Mouse (Mus musculus) CH12.LX (cell line): ENCODE data around the gene Farp1. TPM values are rescaled to one million over a fixed set of nuclear protein-coding genes. Genes with fewer than 3 reads are reported as not detected.

Source experiments
- DNase-seq: peaks from one replicate; pipeline ENCODE4 v3.0.0-alpha.2; 2013; ENCODE audit errors: extremely low read depth
- H3K27ac ChIP-seq: 2 replicates; pipeline ENCODE4 v1.5.1; 2012; ENCODE audit warnings: low read depth, mild to moderate bottlenecking, control low read depth, moderate library complexity; ENCODE audit not compliant: insufficient read depth
- H3K27me3 ChIP-seq: replicated peaks from 2 replicates; pipeline ENCODE3; 2012; ENCODE audit warnings: inconsistent platforms
- H3K36me3 ChIP-seq, 2 experiments: replicated peaks in 1 of 2; 2 replicates each; pipeline versions ENCODE3 to v1.6.1; 2012; ENCODE audit warnings: inconsistent platforms in 1 of 2, low read length in 1 of 2, mild to moderate bottlenecking in 1 of 2, mixed read lengths in 1 of 2, moderate library complexity in 1 of 2; ENCODE audit not compliant: control insufficient read depth in 1 of 2, insufficient read depth in 1 of 2
- H3K4me1 ChIP-seq, 2 experiments: 2 replicates each; pipeline ENCODE4 v1.6.1; 2012; ENCODE audit warnings: inconsistent platforms in 1 of 2, moderate library complexity in 1 of 2; ENCODE audit not compliant: insufficient read depth in 2 of 2, control insufficient read depth in 1 of 2
- H3K4me2 ChIP-seq: 2 replicates; pipeline ENCODE4 v1.6.1; 2012; ENCODE audit warnings: low read depth, mild to moderate bottlenecking, control low read depth; ENCODE audit not compliant: poor library complexity, insufficient read depth, severe bottlenecking
- H3K4me3 ChIP-seq, 3 experiments: fragments of 150-350 bp in 1 of 3; sonication (generic) in 1 of 3; replicated peaks in 1 of 3; 2 replicates each; pipeline versions ENCODE3 to v1.5.1; 2011 to 2012; ENCODE audit warnings: low read depth in 2 of 3, low read length in 2 of 3, mild to moderate bottlenecking in 2 of 3, moderate library complexity in 2 of 3, control low read depth in 1 of 3, improper control_type of control experiment in 1 of 3, inconsistent platforms in 1 of 3, mixed read lengths in 1 of 3; ENCODE audit not compliant: poor library complexity in 1 of 3
- H3K79me2 ChIP-seq: replicated peaks from 2 replicates; pipeline ENCODE4 v1.6.1; 2012; ENCODE audit warnings: mild to moderate bottlenecking, moderate library complexity; ENCODE audit not compliant: control insufficient read depth, poor library complexity, insufficient read depth, severe bottlenecking; ENCODE audit errors: extremely low read depth
- H3K9ac ChIP-seq: 2 replicates; pipeline ENCODE4 v1.6.1; 2012; ENCODE audit warnings: low read depth, mild to moderate bottlenecking, control low read depth, moderate library complexity; ENCODE audit not compliant: insufficient read depth
- H3K9me3 ChIP-seq: replicated peaks from 2 replicates; pipeline ENCODE3; 2012; ENCODE audit warnings: low read length, inconsistent platforms, mixed read lengths
- CHD1 ChIP-seq: IDR thresholded peaks from 2 replicates; pipeline ENCODE4 v1.6.1; 2012; ENCODE audit warnings: low read depth, low read length, improper control_type of control experiment, inconsistent platforms
- CHD2 ChIP-seq: IDR thresholded peaks from 2 replicates; pipeline ENCODE4 v1.6.1; 2011; ENCODE audit warnings: low read length, improper control_type of control experiment
- CTCF ChIP-seq, 2 experiments: IDR thresholded peaks in 1 of 2; conservative IDR thresholded peaks in 1 of 2; 2 replicates each; pipeline ENCODE4 v1.5.1; 2011 to 2012; ENCODE audit warnings: low read depth in 2 of 2, low read length in 2 of 2, improper control_type of control experiment in 1 of 2, inconsistent platforms in 1 of 2, mild to moderate bottlenecking in 1 of 2, moderate library complexity in 1 of 2
- ELF1 ChIP-seq: IDR thresholded peaks from 2 replicates; pipeline ENCODE4 v1.6.1; 2014; ENCODE audit warnings: low read depth, mild to moderate bottlenecking, inconsistent platforms, low read length, improper control_type of control experiment
- ETS1 ChIP-seq: conservative IDR thresholded peaks from 2 replicates; pipeline ENCODE4 v1.6.1; 2012; ENCODE audit warnings: low read depth, mild to moderate bottlenecking, inconsistent platforms, low read length, improper control_type of control experiment, moderate library complexity
- IRF4 ChIP-seq: IDR thresholded peaks from 2 replicates; pipeline ENCODE4 v1.6.1; 2014; ENCODE audit warnings: low read depth, mild to moderate bottlenecking, inconsistent platforms, low read length, improper control_type of control experiment
- JUND ChIP-seq: conservative IDR thresholded peaks from 2 replicates; pipeline ENCODE4 v1.6.1; 2011; ENCODE audit warnings: low read depth, low read length, improper control_type of control experiment
- MXI1 ChIP-seq: IDR thresholded peaks from 2 replicates; pipeline ENCODE4 v1.6.1; 2011; ENCODE audit warnings: mild to moderate bottlenecking, low read depth, low read length, improper control_type of control experiment
- MYC ChIP-seq: IDR thresholded peaks from 2 replicates; pipeline ENCODE4 v1.6.1; 2011; ENCODE audit warnings: low read depth, mild to moderate bottlenecking, improper control_type of control experiment, low read length
- NELFE ChIP-seq: IDR thresholded peaks from 2 replicates; pipeline ENCODE4 v1.6.1; 2011; ENCODE audit warnings: low read depth, low read length, improper control_type of control experiment
- PAX5 ChIP-seq: IDR thresholded peaks from 2 replicates; pipeline ENCODE4 v1.6.1; 2012; ENCODE audit warnings: low read length, inconsistent platforms, mixed read lengths
- RAD21 ChIP-seq: IDR thresholded peaks from 2 replicates; pipeline ENCODE4 v1.6.1; 2011; ENCODE audit warnings: low read depth, mild to moderate bottlenecking, low read length, improper control_type of control experiment, moderate library complexity
- RCOR1 ChIP-seq: conservative IDR thresholded peaks from 2 replicates; pipeline ENCODE4 v1.6.1; 2012; ENCODE audit warnings: low read depth, mild to moderate bottlenecking, inconsistent platforms, low read length, improper control_type of control experiment
- SIN3A ChIP-seq: IDR thresholded peaks from 2 replicates; pipeline ENCODE4 v1.6.1; 2012; ENCODE audit warnings: low read length, improper control_type of control experiment, inconsistent platforms
- SMC3 ChIP-seq: IDR thresholded peaks from 2 replicates; pipeline ENCODE4 v1.6.1; 2011; ENCODE audit warnings: low read depth, low read length, improper control_type of control experiment
- USF2 ChIP-seq: conservative IDR thresholded peaks from 2 replicates; pipeline ENCODE4 v1.6.1; 2011; ENCODE audit warnings: low read depth, low read length, improper control_type of control experiment
- ZNF384 ChIP-seq: IDR thresholded peaks from 2 replicates; pipeline ENCODE4 v1.6.1; 2012; ENCODE audit warnings: low read depth, low read length, improper control_type of control experiment, inconsistent platforms
- dilution Hi-C: fragments of 300-500 bp; cut with MboI; formaldehyde crosslinking; loops from 2 replicates; pipeline ENCODE4 v1.14.3; 2020; ENCODE audit warnings: low sequenced_read_pairs; ENCODE audit not compliant: extremely low pct_unique_long_range_greater_than_20kb, extremely low pct_ligation_motif_present
- in situ Hi-C: fragments of 300-500 bp; cut with MboI; formaldehyde crosslinking; loops from 3 replicates; pipeline ENCODE4 v1.14.3; 2019; ENCODE audit warnings: low sequenced_read_pairs, low pct_ligation_motif_present, low pct_unique_long_range_greater_than_20kb, mixed read lengths
- polyA plus RNA-seq: library from polyadenylated mRNA; unstranded; fragments of >175 nt; gene quantifications from 2 replicates; pipeline ENCODE4 v1.2.1, GENCODE M21; 2012; ENCODE audit warnings: low read depth; ENCODE audit not compliant: insufficient read length
- total RNA-seq, 2 experiments: library from RNA; depleted of rRNA; stranded (reverse); fragments of 300-350 nt in 1 of 2; fragments of >200 nt in 1 of 2; gene quantifications; 2 replicates each; pipeline ENCODE4 v1.2.3; 2012 to 2014

Farp1 gene
- total and polyA plus RNA-seq, 3 experiments = 2.4 to 10.3 (median 2.5) TPM

GRCm38 (mm10) chr14:121022403-121022802 is 12.6 kb upstream of the Farp1 start:
- TF ChIP-seq SMC3 (no peak), PAX5 (no peak), SIN3A (no peak), CTCF (conservative IDR thresholded peaks at IDR 0.05 in 1 of 2, IDR thresholded peaks at IDR 0.05 in 1 of 2; ENCODE audit: low read depth in 2 of 2, low read length in 2 of 2) (no peak), ELF1 (no peak)
- TF ChIP-seq, all 38 proteins: peak for 0
- no peaks in the 10 kb centered on the region for H3K27me3 ChIP-seq
- dilution Hi-C loops = no loop called here

DNA sequence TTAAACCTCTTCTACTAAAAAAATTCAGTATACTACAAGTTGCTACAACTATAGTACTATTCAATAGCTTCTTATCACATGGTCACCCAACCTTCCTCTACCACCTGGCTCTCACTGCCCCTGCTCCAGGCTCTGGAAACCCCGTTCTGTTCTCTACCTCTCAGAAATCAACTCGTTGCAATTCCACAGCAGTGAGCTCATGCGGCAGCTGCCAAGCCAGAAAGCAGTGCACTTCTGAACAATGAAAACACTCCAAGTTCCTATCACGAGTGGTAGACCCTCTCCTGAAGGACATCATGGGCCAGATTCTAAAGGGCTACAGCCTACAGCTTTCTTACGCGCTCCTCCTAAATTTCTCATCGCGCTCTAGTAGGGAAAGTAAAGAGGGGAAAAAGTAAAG is 9.6 kb upstream of the Farp1 start:
- Histone ChIP-seq H3K4me1 (peaks cover 5 to 9% of the 10 kb centered on the region in 2 experiments; a peak in 3 of 4 replicates), H3K9me3 (peaks cover 7% of the 10 kb centered on the region), H3K36me3 (no peaks in the 10 kb centered on the region), H3K4me2 (no peak overlapping the region), H3K9ac (no peak overlapping the region), H3K79me2 (no peaks in the 10 kb centered on the region), H3K27ac (no peak overlapping the region), H3K27me3 (no peaks in the 10 kb centered on the region), H3K4me3 (no peak overlapping the region)
- in situ Hi-C loops (no loop called here), dilution Hi-C loops (no loop called here)
- TF ChIP-seq ZNF384 (no peak), CHD1 (no peak), MXI1 (no peak), USF2 (no peak), CHD2 (no peak), IRF4 (no peak)
- DNase-seq = no peak

More at GRCm38 (mm10) chr14:121022403-121022802, 12.6 kb upstream of the Farp1 start:
- H3K9ac ChIP-seq = no peak overlapping the region
- H3K4me3 ChIP-seq = no peak overlapping the region
- H3K36me3 ChIP-seq = no peaks in the 10 kb centered on the region
- peaks cover 5 to 9% of the 10 kb centered on the region in 2 experiments; a peak in 3 of 4 replicates for H3K4me1 ChIP-seq
- peaks cover 4% of the 10 kb centered on the region for H3K9me3 ChIP-seq
- H3K4me2 ChIP-seq = no peak overlapping the region
- no peaks in the 10 kb centered on the region for H3K79me2 ChIP-seq
- no peak overlapping the region for H3K27ac ChIP-seq
- no peak for DNase-seq
- in situ Hi-C loops = no loop called here

GRCm38 (mm10) chr14:121031396-121031795 is 3.6 kb upstream of the Farp1 start:
- DNase-seq = no peak
- no peak overlapping the region for H3K27ac ChIP-seq
- peaks cover 7% of the 10 kb centered on the region for H3K9me3 ChIP-seq
- peaks cover 0 to 14% of the 10 kb centered on the region in 2 experiments; a peak in 2 of 4 replicates for H3K4me1 ChIP-seq
- in situ Hi-C loops = loop anchor here (10.0 kb wide), 1 partner anchor 193 kb away; no protein-coding TSS in a partner anchor
- no peaks in the 10 kb centered on the region for H3K79me2 ChIP-seq
- no peak overlapping the region for H3K9ac ChIP-seq
- no peak overlapping the region for H3K4me2 ChIP-seq
- no peaks in the 10 kb centered on the region for H3K27me3 ChIP-seq
- no peak for TF ChIP-seq MYC
- no peak for TF ChIP-seq JUND
- no peak for TF ChIP-seq USF2
- TF ChIP-seq NELFE = no peak
- no peak for TF ChIP-seq RCOR1
- no peak for TF ChIP-seq ETS1
- no peak for TF ChIP-seq MXI1
- TF ChIP-seq PAX5 = no peak
- TF ChIP-seq RAD21 = no peak
- no peak overlapping the region for H3K4me3 ChIP-seq
- dilution Hi-C loops = no loop called here
- no peaks in the 10 kb centered on the region for H3K36me3 ChIP-seq
